Mouse (Mus musculus) midbrain, embryonic 15.5 days (tissue): ENCODE data around the gene 3100002H09Rik. TPM values are rescaled to one million over a fixed set of nuclear protein-coding genes. Genes with fewer than 3 reads are reported as not detected.
A peak's percentile ranks its signal among the peaks of the same experiment; 100 is the strongest.

Source experiments
- ATAC-seq: fragments of 200-750 bp; cut with Nextera tagmentation; replicated peaks from 2 replicates; pipeline ENCODE4 v1.8.0; 2017; ENCODE audit warnings: moderate TSS enrichment
- H3K27ac ChIP-seq: fragments of 300-500 bp; sonication (generic); 2 replicates; pipeline ENCODE4 v1.5.1; 2015; ENCODE audit warnings: mild to moderate bottlenecking, inconsistent platforms
- H3K27me3 ChIP-seq: fragments of 300-500 bp; sonication (generic); replicated peaks from 2 replicates; pipeline ENCODE4 v1.6.1; 2015; ENCODE audit warnings: inconsistent platforms
- H3K36me3 ChIP-seq: fragments of 300-500 bp; sonication (generic); replicated peaks from 2 replicates; pipeline ENCODE4 v1.6.1; 2015; ENCODE audit warnings: inconsistent platforms
- H3K4me1 ChIP-seq: fragments of 300-500 bp; sonication (generic); 2 replicates; pipeline ENCODE4 v1.6.1; 2015; ENCODE audit warnings: inconsistent platforms
- H3K4me2 ChIP-seq: fragments of 300-500 bp; sonication (generic); 2 replicates; pipeline ENCODE4 v1.6.1; 2015; ENCODE audit warnings: inconsistent platforms, mild to moderate bottlenecking, moderate library complexity
- H3K4me3 ChIP-seq: fragments of 300-500 bp; sonication (generic); 2 replicates; pipeline ENCODE4 v1.5.1; 2015; ENCODE audit warnings: mild to moderate bottlenecking, inconsistent platforms
- H3K9ac ChIP-seq: fragments of 300-500 bp; sonication (generic); 2 replicates; pipeline ENCODE4 v1.6.1; 2015; ENCODE audit warnings: mild to moderate bottlenecking, inconsistent platforms
- H3K9me3 ChIP-seq: fragments of 300-500 bp; sonication (generic); 2 replicates; pipeline ENCODE4 v1.6.1; 2016; ENCODE audit warnings: inconsistent platforms
- WGBS: fragments of 180-500 bp; shearing (Covaris S2); methylation state at CpG from one replicate; pipeline ENCODE4 v1.1.7; 2015; ENCODE audit warnings: mixed read lengths; 5-methylcytosine and 5-hydroxymethylcytosine counted together
- polyA plus RNA-seq: library from polyadenylated mRNA; unstranded; fragments of >200 nt; fragmentation: Nextera tagmentation; extraction: Ambion mirVana; gene quantifications from 2 replicates; pipeline ENCODE4 v1.2.1, GENCODE M21; 2015

Gene 3100002H09Rik
- polyA plus RNA-seq, 1 experiment from 2014 or later = 0.98 TPM

DNA sequence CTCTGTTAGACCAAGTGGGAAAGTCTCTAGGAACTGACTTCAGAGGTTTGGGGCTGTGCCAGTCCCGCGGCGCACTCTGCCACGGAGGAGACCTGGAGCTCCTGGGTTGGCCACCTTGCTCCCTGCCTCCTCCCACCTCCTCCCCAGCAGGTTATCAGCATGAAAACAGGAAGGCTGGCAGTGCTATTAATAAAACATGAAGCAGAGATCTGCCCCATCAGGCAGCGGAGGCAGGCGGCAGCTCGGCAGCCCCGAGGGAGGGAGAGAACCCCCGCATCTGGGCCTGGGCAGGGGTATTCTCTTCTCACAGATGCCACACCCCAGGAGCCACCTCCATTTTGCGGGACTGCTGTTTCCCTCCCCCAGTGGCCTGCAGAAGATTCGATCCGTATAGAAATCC, 29.1 kb upstream of the 3100002H09Rik start:
- Histone ChIP-seq H3K9me3 (no peaks in the 10 kb centered on the region), H3K36me3 (no peaks in the 10 kb centered on the region), H3K4me3 (no peak overlapping the region), H3K27ac (no peak overlapping the region), H3K9ac (no peak overlapping the region), H3K27me3 (0 out of 2 replicates have a peak, but pooled peaks cover 2% of the 10 kb centered on the region), H3K4me1 (peaks cover 11% of the 10 kb centered on the region), H3K4me2 (peak overlapping the region; percentile 13)
- ATAC-seq = no peak
- 19% methylated on average over 12 of the region's 12 CpGs for WGBS

DNA sequence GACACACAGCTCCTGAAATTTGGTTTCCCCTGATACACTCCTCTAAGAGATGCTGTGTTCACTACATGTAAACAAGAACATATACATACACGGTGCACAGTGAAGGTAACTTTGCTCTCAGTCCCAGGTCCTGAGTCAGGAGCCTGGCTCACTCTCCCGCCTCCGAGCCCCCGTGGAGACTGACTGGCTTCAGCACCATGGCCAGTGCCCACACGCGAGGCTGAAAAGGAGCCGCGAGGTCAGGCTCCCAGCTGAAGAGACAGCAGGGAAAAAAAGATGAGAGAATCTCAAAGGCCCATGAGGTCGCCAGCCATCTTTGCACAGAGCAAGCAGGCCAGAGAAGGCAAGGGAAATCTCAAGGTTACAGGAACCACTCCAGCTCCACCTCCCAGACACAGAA, 22.7 kb upstream of the 3100002H09Rik start:
- no peak for ATAC-seq
- H3K4me3 ChIP-seq = no peak overlapping the region
- no peak overlapping the region for H3K9ac ChIP-seq
- H3K36me3 ChIP-seq = no peaks in the 10 kb centered on the region
- H3K27ac ChIP-seq = no peak overlapping the region
- H3K27me3 ChIP-seq = 0 out of 2 replicates have a peak, but pooled peaks cover 2% of the 10 kb centered on the region
- WGBS = 12% methylated on average over 9 of the region's 9 CpGs
- H3K9me3 ChIP-seq = no peaks in the 10 kb centered on the region
- H3K4me1 ChIP-seq = peaks cover 5% of the 10 kb centered on the region; the same call in 1 of the 2 replicates
- H3K4me2 ChIP-seq = no peak overlapping the region

DNA sequence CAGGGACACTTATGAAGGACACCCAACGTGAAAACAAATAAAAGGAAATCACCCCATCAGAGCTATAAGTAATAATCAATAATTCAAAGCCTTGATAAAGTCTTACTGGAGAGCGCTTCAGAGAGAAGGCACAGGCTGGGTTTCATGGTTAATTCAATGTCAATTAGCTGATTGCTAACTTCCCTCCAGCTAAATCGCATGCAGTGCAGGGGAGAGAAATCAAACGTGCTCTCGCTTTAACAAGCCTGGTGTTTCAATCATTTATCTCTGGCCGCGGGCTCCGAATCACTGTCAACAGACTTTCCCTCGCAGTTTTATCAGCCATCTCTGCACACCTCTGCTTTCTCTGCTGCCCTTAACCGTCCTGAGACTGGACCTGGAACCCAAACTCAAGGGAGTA, 22.3 kb upstream of the 3100002H09Rik start:
- Histone ChIP-seq H3K36me3 (no peaks in the 10 kb centered on the region), H3K4me2 (no peak overlapping the region), H3K9ac (no peak overlapping the region), H3K4me1 (peaks cover 5% of the 10 kb centered on the region; the same call in 1 of the 2 replicates), H3K9me3 (no peaks in the 10 kb centered on the region), H3K27ac (no peak overlapping the region), H3K4me3 (no peak overlapping the region), H3K27me3 (0 out of 2 replicates have a peak, but pooled peaks cover under 1% of the 10 kb centered on the region)
- 46% methylated on average over 10 of the region's 10 CpGs for WGBS
- no peak for ATAC-seq

GRCm38 (mm10) chr4:124631456-124631855, 20.9 kb upstream of the 3100002H09Rik start:
- H3K9me3 ChIP-seq = no peaks in the 10 kb centered on the region
- no peak overlapping the region for H3K9ac ChIP-seq
- ATAC-seq = no peak
- no peak overlapping the region for H3K4me2 ChIP-seq
- H3K4me1 ChIP-seq = peaks cover 5% of the 10 kb centered on the region
- 67% methylated on average over 4 of the region's 4 CpGs for WGBS
- no peaks in the 10 kb centered on the region for H3K36me3 ChIP-seq
- no peak overlapping the region for H3K27ac ChIP-seq
- H3K27me3 ChIP-seq = no peaks in the 10 kb centered on the region
- H3K4me3 ChIP-seq = no peak overlapping the region

- Histone ChIP-seq H3K4me3 (no peak overlapping the region), H3K9ac (no peak overlapping the region), H3K4me1 (peaks cover 9% of the 10 kb centered on the region), H3K9me3 (no peaks in the 10 kb centered on the region), H3K27me3 (no peaks in the 10 kb centered on the region), H3K27ac (no peak overlapping the region), H3K36me3 (no peaks in the 10 kb centered on the region), H3K4me2 (no peak overlapping the region)
- 41% methylated on average over 1 of the region's 1 CpGs for WGBS
- ATAC-seq = no peak
These were observed 16.2 kb upstream of the 3100002H09Rik start for GRCm38 (mm10) chr4:124626836-124627235.

DNA sequence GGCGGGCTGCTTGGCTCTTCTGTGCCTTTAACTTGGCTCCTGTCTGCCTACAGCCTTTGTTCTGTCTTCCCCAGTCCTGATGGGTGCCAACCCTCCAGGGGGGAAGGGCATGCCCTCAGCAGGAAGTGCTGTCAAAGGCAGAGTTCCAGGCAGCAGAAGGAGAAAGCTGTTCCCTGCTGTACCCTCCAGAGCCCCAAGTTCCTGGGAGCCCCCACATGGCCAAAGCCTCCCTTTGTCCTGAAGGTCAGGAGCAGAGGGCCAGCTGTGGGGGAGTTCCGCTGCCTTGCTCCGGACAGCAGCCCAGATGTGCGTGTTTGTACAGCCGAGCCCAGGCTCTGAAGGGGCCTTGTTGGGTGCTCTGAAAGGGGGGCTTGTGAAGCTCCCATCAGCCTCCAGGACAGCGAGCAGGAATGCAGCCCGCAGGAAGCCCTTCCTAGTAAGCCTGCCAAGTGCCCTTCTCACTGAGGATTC, 13.5 kb upstream of the 3100002H09Rik start:
- Histone ChIP-seq H3K9ac (no peak overlapping the region), H3K27me3 (no peaks in the 10 kb centered on the region), H3K4me1 (peaks cover 13% of the 10 kb centered on the region), H3K9me3 (no peaks in the 10 kb centered on the region), H3K27ac (0 out of 2 replicates have a peak overlapping the region, but pooled peaks have one; percentile 31), H3K4me2 (no peak overlapping the region), H3K4me3 (no peak overlapping the region), H3K36me3 (no peaks in the 10 kb centered on the region)
- 33% methylated on average over 7 of the region's 7 CpGs for WGBS
- ATAC-seq = 0 out of 2 replicates have a peak, but pooled peaks have one; percentile 27

DNA sequence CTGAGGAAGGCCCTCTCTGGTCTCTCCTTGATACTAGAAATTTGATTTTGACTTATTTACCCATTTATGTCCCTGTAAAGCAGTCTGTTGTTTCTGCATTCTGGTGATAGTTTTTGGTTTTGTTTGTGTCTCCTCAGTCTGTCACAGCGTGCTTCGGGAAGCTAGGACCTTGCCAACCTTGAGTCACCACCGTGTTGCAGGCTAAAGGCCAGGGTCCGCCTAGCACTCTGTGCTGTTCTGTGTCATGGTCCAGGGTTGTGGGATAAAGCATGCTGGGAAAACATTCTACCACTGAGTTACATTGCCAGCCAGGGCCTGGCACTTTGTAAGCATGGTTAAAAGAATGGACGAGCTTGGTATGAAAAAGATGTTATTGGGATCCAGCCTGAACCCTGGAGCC, 12.0 kb upstream of the 3100002H09Rik start:
- Histone ChIP-seq H3K9me3 (no peaks in the 10 kb centered on the region), H3K9ac (no peak overlapping the region), H3K4me2 (no peak overlapping the region), H3K27ac (no peak overlapping the region), H3K4me3 (no peak overlapping the region), H3K27me3 (no peaks in the 10 kb centered on the region), H3K4me1 (peaks cover 23% of the 10 kb centered on the region), H3K36me3 (no peaks in the 10 kb centered on the region)
- WGBS = 91% methylated on average over 5 of the region's 5 CpGs
- ATAC-seq = no peak

GRCm38 (mm10) chr4:124621406-124621805, 10.8 kb upstream of the 3100002H09Rik start:
- ATAC-seq = no peak
- Histone ChIP-seq H3K4me1 (peaks cover 29% of the 10 kb centered on the region), H3K9ac (no peak overlapping the region), H3K36me3 (no peaks in the 10 kb centered on the region), H3K9me3 (no peaks in the 10 kb centered on the region), H3K4me2 (no peak overlapping the region), H3K27ac (no peak overlapping the region), H3K4me3 (no peak overlapping the region), H3K27me3 (no peaks in the 10 kb centered on the region)
- 57% methylated on average over 11 of the region's 11 CpGs for WGBS

DNA sequence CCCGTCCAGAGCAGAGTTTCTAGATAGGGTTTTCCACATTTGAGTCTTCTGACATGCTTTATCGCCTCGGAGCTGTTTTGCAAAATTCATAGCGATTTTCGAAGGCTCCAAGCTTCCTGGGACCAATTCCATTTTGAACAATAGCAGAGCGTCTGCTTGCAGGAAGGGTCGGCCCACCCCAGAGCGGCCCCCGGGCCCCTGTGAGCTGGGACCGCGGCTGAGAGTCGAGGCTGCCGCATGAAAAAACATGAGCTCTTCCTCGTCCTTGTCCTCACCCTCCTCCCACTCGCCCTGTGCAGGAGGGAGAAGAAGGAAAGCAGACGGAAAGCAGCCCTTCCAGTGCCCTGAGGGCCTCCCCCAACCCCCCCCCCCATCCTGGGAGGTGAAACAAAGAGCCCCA, 8.0 kb upstream of the 3100002H09Rik start:
- peak overlapping the region; percentile 51; the same call in 1 of the 2 replicates for H3K27ac ChIP-seq
- H3K4me2 ChIP-seq = peak overlapping the region; percentile 23; the same call in 1 of the 2 replicates
- no peak overlapping the region for H3K4me3 ChIP-seq
- no peaks in the 10 kb centered on the region for H3K27me3 ChIP-seq
- ATAC-seq = no peak
- H3K36me3 ChIP-seq = no peaks in the 10 kb centered on the region
- H3K4me1 ChIP-seq = peaks cover 40% of the 10 kb centered on the region
- H3K9ac ChIP-seq = no peak overlapping the region
- WGBS = 7% methylated on average over 16 of the region's 16 CpGs
- no peaks in the 10 kb centered on the region for H3K9me3 ChIP-seq

DNA sequence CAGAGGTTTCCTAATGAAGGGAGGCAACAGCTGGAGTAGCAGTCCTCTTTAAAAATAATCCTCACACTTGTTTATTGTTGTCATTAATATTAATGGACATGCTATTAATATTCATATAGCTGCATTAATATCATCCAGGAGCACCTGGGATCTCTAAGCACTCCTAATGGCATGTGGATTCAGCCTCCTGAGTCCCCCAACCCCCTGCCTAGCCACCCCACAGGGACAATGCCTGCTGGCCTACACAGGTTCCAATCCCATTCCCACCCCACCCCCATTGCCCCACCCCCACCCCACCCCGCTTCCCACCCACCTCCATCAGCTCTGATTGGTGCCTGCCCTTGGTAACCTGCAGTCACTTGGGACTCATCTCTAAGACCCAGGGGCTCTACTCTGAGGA, 6.0 kb upstream of the 3100002H09Rik start:
- ATAC-seq = peak; percentile 19; the same call in 1 of the 2 replicates
- Histone ChIP-seq H3K9me3 (no peaks in the 10 kb centered on the region), H3K4me2 (no peak overlapping the region), H3K27me3 (no peaks in the 10 kb centered on the region), H3K27ac (peak overlapping the region; percentile 55; the same call in 1 of the 2 replicates), H3K4me3 (no peak overlapping the region), H3K9ac (no peak overlapping the region), H3K4me1 (peaks cover 41% of the 10 kb centered on the region), H3K36me3 (no peaks in the 10 kb centered on the region)
- 27% methylated on average over 1 of the region's 1 CpGs for WGBS

DNA sequence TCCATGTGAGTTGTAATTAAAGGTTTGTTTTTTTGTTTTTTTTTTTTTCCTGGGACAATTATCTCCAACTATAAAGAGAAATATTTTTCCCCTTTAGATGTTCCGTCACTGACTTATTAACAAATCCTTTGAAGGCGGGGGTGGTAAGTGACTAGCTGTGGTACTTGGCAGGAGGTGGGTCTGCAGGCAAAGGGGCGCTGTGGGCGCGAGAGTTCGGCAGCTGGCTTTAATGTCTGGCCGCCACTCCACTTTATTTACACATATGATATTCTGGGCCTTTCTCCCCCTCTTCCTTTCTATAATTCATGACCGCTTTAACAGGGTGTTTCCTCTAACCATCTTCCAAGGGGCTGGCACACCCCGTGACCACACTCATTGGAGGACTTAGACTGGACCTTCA, 5.4 kb upstream of the 3100002H09Rik start:
- ATAC-seq = no peak
- H3K9ac ChIP-seq = no peak overlapping the region
- H3K4me1 ChIP-seq = peaks cover 39% of the 10 kb centered on the region
- H3K27ac ChIP-seq = peak overlapping the region; percentile 55
- H3K9me3 ChIP-seq = no peaks in the 10 kb centered on the region
- no peaks in the 10 kb centered on the region for H3K27me3 ChIP-seq
- H3K4me3 ChIP-seq = no peak overlapping the region
- 50% methylated on average over 9 of the region's 9 CpGs for WGBS
- no peak overlapping the region for H3K4me2 ChIP-seq
- H3K36me3 ChIP-seq = no peaks in the 10 kb centered on the region

- ATAC-seq = no peak
- H3K27ac ChIP-seq = peak overlapping the region; percentile 55
These were observed 4.9 kb upstream of the 3100002H09Rik start for GRCm38 (mm10) chr4:124615406-124615960.

DNA sequence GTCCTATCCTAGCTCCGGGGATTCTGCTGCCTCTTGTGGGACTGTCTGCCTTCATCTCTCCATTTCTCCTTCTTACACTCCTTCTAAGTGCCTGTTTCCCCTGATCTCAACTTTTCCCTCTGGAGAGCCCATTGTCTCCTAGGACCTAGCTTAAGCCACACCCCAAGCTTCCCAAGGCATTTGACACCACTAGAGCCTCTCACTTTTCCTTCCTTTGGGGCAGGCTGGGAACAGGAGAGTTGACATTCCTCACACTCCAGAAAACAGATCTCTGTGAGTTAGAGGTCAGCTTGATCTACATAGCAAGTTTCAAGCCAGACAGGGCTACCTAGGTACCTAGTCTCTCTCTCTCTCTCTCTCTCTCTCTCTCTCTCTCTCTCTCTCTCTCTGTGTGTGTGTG, 3.6 kb upstream of the 3100002H09Rik start:
- H3K27ac ChIP-seq = no peak overlapping the region
- no peak overlapping the region for H3K4me3 ChIP-seq
- H3K4me1 ChIP-seq = peaks cover 39% of the 10 kb centered on the region
- H3K36me3 ChIP-seq = no peaks in the 10 kb centered on the region
- no peaks in the 10 kb centered on the region for H3K9me3 ChIP-seq
- no peak overlapping the region for H3K4me2 ChIP-seq
- ATAC-seq = no peak
- 0% methylated on average over 1 of the region's 1 CpGs for WGBS
- H3K27me3 ChIP-seq = no peaks in the 10 kb centered on the region
- no peak overlapping the region for H3K9ac ChIP-seq

More at GRCm38 (mm10) chr4:124615406-124615960, 4.9 kb upstream of the 3100002H09Rik start:
- 31% methylated on average over 14 of the region's 14 CpGs for WGBS
- Histone ChIP-seq H3K4me2 (no peak overlapping the region), H3K27me3 (no peaks in the 10 kb centered on the region), H3K9ac (no peak overlapping the region), H3K36me3 (no peaks in the 10 kb centered on the region), H3K4me1 (peaks cover 39% of the 10 kb centered on the region), H3K9me3 (no peaks in the 10 kb centered on the region), H3K4me3 (no peak overlapping the region)
